Mouse (Mus musculus) lung, postnatal 25 days (tissue): ENCODE data around the gene Crebl2.

Experiments used
- DNase-seq: peaks from one replicate; pipeline ENCODE4 v3.0.0; 2022; ENCODE audit warnings: low spot score

Gene Crebl2

DNA sequence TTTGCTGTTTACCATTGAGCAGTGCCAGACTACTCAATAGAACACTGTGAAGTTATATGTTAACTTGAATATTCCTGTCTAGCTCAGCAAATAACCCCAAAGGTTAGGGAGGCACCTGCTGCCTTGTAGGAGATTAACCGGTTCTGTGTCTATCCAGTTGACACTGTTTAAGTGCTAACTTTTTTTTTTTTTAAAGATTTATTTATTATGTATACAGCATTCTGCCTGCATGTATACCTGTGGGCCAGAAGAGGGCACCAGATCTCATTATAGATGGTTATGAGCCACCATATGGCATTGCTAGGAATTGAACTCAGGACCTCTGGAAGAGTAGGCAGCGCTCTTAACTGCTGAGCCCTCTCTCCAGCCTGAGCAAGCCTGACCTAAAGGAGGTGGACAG lies 43.1 kb downstream of the Crebl2 start:
- DNase-seq = no peak

DNA sequence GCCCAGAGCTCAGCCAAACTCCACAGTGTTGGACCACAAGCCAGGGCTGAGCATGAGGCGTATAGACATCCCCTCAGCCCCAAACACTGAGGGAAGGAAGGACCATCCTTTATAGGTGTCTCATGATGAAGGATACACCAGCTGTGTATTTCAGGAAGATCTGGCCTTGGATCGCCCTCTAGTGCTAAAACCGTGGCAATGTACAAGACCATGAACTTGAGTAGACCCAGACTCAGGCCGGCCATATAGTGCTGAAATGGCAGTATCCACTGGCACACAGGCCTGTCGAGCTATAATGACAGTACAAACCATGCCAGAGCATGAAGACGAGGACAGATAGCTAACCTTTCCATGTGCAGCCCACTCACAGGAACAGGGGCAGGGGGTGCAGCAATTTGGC lies 46.8 kb downstream of the Crebl2 start:
- peak; percentile 28 for DNase-seq

- no peak for DNase-seq
Observed at GRCm38 (mm10) chr6:134877276-134877675, 47.3 kb downstream of the Crebl2 start.

GRCm38 (mm10) chr6:134877892-134878291 lies 47.9 kb downstream of the Crebl2 start:
- no peak for DNase-seq

DNA sequence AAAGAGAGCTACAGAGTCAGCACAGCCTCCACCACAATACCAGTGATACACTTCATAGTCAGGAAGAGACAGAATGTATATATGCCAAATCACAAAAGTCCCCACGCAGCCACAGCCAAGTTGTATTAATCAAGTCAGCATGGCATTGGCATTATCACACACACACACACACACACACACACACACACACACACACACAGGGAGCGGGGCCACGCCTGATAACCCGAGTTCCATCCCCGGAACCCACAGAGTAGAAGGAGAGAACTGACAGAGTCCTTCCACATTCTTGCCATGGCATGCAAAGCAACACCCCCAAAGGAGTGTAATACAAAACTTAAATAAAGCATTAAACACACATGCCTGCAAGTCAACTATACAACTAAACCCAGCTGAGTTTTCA lies 49.6 kb downstream of the Crebl2 start:
- DNase-seq = no peak

GRCm38 (mm10) chr6:134880046-134880445 lies 50.1 kb downstream of the Crebl2 start:
- no peak for DNase-seq

DNA sequence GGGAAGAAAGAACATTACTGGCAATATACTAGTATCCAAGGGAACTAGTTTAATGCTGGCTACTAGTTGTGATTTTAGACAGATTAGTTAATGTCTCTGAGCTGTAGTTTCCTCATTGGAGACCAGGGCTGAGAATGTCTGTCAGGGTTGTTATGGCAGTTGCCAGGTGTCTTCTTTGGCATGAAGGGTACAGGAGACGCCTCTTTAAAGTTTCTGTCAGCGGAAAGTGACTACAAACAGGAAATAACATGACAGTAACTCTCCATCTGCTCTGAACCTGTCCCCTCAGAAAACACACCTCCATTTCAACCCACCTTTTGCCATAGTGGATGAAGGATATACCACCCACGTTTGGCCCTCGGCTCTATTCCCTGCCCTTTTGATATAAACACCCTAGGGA lies 53.7 kb downstream of the Crebl2 start:
- no peak for DNase-seq

DNA sequence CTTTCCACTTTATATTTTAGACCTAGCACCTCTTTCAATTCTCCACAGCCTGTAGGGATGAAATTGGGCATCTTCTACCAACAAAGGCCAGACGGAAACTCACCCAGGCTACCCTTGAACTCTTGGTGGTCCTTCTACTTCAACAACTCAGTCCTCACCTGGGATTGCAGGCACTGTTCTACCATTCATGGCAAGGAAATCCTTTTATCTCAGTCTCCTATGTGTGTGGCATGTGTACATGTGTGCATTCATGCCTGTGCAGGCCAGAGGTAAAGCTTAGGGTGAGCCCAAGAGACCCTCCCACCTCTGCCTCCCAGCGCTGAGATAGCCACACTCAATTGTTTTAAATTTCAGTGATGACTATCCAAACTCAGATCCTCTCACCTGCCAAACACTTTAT lies 55.6 kb downstream of the Crebl2 start:
- DNase-seq = no peak

- no peak for DNase-seq
Observed at GRCm38 (mm10) chr6:134886475-134886874, 56.5 kb downstream of the Crebl2 start.

GRCm38 (mm10) chr6:134887008-134887407 lies 57.1 kb downstream of the Crebl2 start:
- DNase-seq = no peak

GRCm38 (mm10) chr6:134887711-134888449 lies 57.9 kb downstream of the Crebl2 start:
- no peak for DNase-seq

DNA sequence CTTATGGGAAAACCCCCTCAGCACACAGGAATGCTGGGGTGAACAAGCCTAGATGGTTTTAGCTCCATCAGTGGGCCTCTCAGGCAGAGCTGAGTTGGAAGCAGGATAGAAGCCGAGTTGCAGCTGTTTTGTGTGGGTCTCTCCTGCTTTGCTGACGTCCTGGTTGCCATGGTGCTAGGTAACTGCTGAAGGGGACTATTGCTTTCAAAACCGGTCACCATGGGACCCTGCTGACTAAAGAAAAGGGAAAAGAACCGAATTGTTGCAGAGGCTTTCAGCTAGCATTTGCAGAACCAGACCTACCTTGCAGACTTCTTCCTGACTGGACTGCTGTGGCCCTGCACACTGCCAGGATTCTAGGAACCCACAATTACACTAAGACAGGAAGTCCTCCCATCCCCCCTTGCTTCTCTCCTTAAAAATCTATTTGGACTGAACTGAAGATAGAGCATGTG lies 58.6 kb downstream of the Crebl2 start:
- DNase-seq = no peak

- DNase-seq = no peak
Observed at GRCm38 (mm10) chr6:134889763-134890162, 59.8 kb downstream of the Crebl2 start.

DNA sequence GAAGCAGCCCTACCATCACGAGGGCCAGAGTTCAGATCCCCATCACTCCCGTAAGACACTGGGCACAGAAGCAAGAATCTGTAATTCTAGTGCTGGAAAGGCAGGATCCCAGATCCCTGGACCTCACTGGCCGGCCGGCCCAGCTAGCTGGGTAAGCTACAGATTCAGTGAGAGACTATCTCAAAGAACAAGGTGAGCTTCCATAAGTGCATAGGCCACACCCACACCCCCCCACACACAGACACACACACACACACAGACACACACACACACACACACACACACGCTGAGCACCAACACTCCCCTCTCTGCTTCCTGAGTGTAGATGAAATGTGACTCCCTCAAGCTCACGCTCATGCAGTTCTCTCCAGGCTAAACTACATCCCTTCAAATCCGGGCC lies 60.5 kb downstream of the Crebl2 start:
- DNase-seq = no peak

GRCm38 (mm10) chr6:134896570-134897436 lies 66.8 kb downstream of the Crebl2 start:
- DNase-seq = no peak

- peak; percentile 96 for DNase-seq
Observed at GRCm38 (mm10) chr6:134897443-134898094, 67.6 kb downstream of the Crebl2 start.

GRCm38 (mm10) chr6:134898095-134898965 lies 68.4 kb downstream of the Crebl2 start, which contains the start of gene Gpr19:
Gene Gpr19 (minus strand): TSS chr6:134898578.
- peak; percentile 93 for DNase-seq

- DNase-seq = no peak
Observed at GRCm38 (mm10) chr6:134903368-134903767, 73.4 kb downstream of the Crebl2 start.

GRCm38 (mm10) chr6:134903891-134904884 lies 74.2 kb downstream of the Crebl2 start:
- DNase-seq = no peak

- DNase-seq = no peak
Observed at GRCm38 (mm10) chr6:134905811-134906210, 75.9 kb downstream of the Crebl2 start.
